Mouse (Mus musculus): Measurements from ENCODE around the gene Lrp2bp. TPM values are rescaled to one million over a fixed set of nuclear protein-coding genes. Genes with fewer than 3 reads are reported as not detected.

The Lrp2bp gene
- polyA plus RNA-seq (2014; fragmentation: Illumina TruSeq; extraction: RNeasy Lipid Tissue Mini Kit (QIAGEN cat#74804); ENCODE audit: low read depth, low replicate concordance): 0.99 TPM

GRCm38 (mm10) chr8:45999138-45999783, at the start of gene Lrp2bp:
Gene Lrp2bp (plus strand): TSS chr8:45999303.

GRCm38 (mm10) chr8:45975126-45975836, 23.8 kb upstream of the Lrp2bp start, which contains the start of the genes 1700029J07Rik and Ufsp2:
Gene 1700029J07Rik (minus strand): TSS chr8:45975252.
Gene Ufsp2 (plus strand): TSS chr8:45975528.

GRCm38 (mm10) chr8:46005596-46005995, 6.5 kb downstream of the Lrp2bp start, which contains the start of gene Ankrd37:
Gene Ankrd37 (minus strand): TSS chr8:46005707.

Other genes starting within 250 kb of the Lrp2bp start
- 3.6 TPM for gene Pdlim3, start 113.8 kb upstream of the Lrp2bp start, polyA plus RNA-seq (2014; fragmentation: Illumina TruSeq; extraction: RNeasy Lipid Tissue Mini Kit (QIAGEN cat#74804); ENCODE audit: low read depth, low replicate concordance)
- not detected for gene Ccdc110, start 64.7 kb upstream of the Lrp2bp start, polyA plus RNA-seq (2014; fragmentation: Illumina TruSeq; extraction: RNeasy Lipid Tissue Mini Kit (QIAGEN cat#74804); ENCODE audit: low read depth, low replicate concordance)
- 7.4 TPM for gene 1700029J07Rik, start 24.1 kb upstream of the Lrp2bp start, polyA plus RNA-seq (2014; fragmentation: Illumina TruSeq; extraction: RNeasy Lipid Tissue Mini Kit (QIAGEN cat#74804); ENCODE audit: low read depth, low replicate concordance)
- gene Ufsp2, start 23.8 kb upstream of the Lrp2bp start, polyA plus RNA-seq (2014; fragmentation: Illumina TruSeq; extraction: RNeasy Lipid Tissue Mini Kit (QIAGEN cat#74804); ENCODE audit: low read depth, low replicate concordance): 150 TPM
- gene Ankrd37, start 6.4 kb downstream of the Lrp2bp start, polyA plus RNA-seq (2014; fragmentation: Illumina TruSeq; extraction: RNeasy Lipid Tissue Mini Kit (QIAGEN cat#74804); ENCODE audit: low read depth, low replicate concordance): 0.82 TPM
- gene Cfap97, start 152.5 kb downstream of the Lrp2bp start, polyA plus RNA-seq (2014; fragmentation: Illumina TruSeq; extraction: RNeasy Lipid Tissue Mini Kit (QIAGEN cat#74804); ENCODE audit: low read depth, low replicate concordance): 68.2 TPM
- 22.5 TPM for gene Snx25, start 152.9 kb downstream of the Lrp2bp start, polyA plus RNA-seq (2014; fragmentation: Illumina TruSeq; extraction: RNeasy Lipid Tissue Mini Kit (QIAGEN cat#74804); ENCODE audit: low read depth, low replicate concordance)
- 211 TPM for gene Slc25a4, start 212.0 kb downstream of the Lrp2bp start, polyA plus RNA-seq (2014; fragmentation: Illumina TruSeq; extraction: RNeasy Lipid Tissue Mini Kit (QIAGEN cat#74804); ENCODE audit: low read depth, low replicate concordance)